Mouse (Mus musculus): Measurements from ENCODE around the gene Elavl1.
"Not testable (repeated sequence)": the region's sequence is repeated elsewhere in the genome, so short reads cannot be mapped to it uniquely, and the experiment has no call there.

The Elavl1 gene

GRCm38 (mm10) chr8:4324983-4325750 lies at the start of gene Elavl1, which contains the start of gene Ccl25:
Elavl1 (minus strand) TSS chr8:4325413.
Ccl25 (plus strand) TSS chr8:4325210.
- DNase-seq (ENCODE audit: low read depth, low spot score), result peak; percentile 91

DNA sequence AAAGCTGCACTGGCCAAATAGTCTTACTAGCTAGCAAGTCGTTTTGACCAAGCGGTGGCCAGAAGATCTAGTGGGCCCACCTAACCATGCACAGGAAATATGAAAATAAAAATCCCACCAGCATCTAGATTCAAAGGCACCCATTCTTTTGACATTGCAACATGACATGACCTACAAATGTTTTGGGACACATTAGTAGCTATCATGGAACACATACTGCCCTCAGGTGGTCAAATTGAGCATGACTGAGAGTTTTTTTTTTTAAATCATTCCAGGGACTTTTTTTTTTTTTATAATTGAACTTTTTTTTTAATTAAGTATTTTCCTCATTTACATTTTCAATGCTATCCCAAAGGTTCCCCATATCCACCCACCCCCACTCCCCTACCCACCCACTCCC lies 47.4 kb upstream of the Elavl1 start:
- no peak for DNase-seq (ENCODE audit: low read depth, low spot score)

DNA sequence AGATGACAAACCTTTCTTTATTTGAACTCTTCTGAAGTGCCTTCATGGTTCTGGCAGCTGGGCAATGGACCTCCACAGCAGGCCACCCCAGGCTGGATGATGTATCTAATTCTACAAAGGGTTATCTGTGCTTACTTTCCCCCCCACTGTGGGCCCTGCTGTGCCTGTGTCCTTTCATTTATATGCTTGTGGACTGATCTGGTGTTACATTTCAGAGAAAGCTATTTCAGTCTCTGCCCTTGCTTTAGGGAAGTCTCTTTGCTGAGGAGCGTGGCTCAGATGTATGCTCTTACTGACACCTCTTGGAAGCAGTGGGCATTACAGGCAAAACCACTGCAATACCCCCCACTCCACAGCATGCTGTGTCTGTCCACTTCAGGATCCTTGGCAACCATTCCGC lies 44.9 kb upstream of the Elavl1 start:
- DNase-seq (ENCODE audit: low read depth, low spot score), result peak; percentile 71

GRCm38 (mm10) chr8:4368470-4368869 lies 43.3 kb upstream of the Elavl1 start:
- no peak for DNase-seq (ENCODE audit: low read depth, low spot score)

DNA sequence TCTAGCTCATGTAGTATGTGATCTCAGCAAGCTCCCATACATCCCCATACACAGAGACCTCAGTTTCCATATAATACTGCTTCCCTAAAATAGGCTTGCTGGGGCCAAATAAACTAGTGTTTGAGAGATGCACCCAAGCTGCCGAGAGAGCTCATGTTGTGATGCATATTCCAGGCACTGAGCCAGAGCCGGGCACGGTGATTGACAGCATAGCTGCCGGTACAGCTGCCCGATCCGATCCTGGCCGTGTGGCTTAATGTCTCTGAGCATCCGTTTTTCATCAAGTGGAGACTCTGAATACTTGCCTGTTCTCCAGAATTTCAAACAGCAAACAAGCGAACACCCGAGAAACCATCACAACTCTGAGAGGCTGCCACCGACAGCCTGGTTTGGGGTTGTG lies 42.6 kb upstream of the Elavl1 start:
- no peak for DNase-seq (ENCODE audit: low read depth, low spot score)

- no peak for DNase-seq (ENCODE audit: low read depth, low spot score)
Measured at GRCm38 (mm10) chr8:4366189-4366588, 41.0 kb upstream of the Elavl1 start.

- DNase-seq (ENCODE audit: low read depth, low spot score), result no peak
Measured at GRCm38 (mm10) chr8:4360922-4361321, 35.7 kb upstream of the Elavl1 start.

GRCm38 (mm10) chr8:4359362-4359761 lies 34.1 kb upstream of the Elavl1 start:
- no peak for DNase-seq (ENCODE audit: low read depth, low spot score)

DNA sequence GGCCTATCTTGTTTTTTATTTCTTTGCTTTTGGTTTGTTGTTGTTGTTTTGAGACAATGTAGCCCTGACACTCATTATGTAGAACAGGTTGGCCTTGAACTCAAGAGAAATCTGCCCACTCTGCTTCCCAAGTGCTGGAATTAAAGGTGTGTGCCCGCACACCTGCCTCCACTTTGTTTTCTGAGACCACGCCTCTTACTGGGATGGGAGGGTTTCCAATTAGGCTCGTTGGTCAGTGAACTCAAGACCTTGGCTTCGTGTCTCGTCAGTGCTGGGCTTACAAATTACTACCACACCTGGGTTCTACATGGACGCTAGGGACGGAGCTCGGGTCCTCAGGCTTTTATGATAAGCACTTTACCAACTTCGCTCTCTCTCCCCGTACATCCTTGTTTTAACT lies 30.2 kb upstream of the Elavl1 start:
- DNase-seq (ENCODE audit: low read depth, low spot score), result no peak

GRCm38 (mm10) chr8:4354516-4354915 lies 29.3 kb upstream of the Elavl1 start:
- DNase-seq (ENCODE audit: low read depth, low spot score), result no peak

DNA sequence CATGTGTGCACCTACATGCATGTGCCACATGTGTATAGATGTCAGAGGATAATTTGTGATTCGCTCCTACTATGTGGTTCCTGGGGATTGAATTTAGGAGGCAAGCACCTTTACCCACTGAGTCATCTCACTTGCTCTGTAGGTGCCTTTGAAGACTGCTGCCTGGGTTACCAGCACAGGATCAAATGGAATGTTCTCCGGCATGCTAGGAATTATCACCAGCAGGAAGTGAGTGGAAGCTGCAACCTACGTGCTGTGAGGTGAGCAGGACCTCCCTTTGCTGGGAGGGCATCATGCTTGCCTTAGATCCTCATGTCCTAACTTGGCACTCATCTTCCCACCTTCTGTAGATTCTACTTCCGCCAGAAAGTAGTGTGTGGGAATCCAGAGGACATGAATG lies 28.5 kb upstream of the Elavl1 start:
- DNase-seq (ENCODE audit: low read depth, low spot score), result no peak

DNA sequence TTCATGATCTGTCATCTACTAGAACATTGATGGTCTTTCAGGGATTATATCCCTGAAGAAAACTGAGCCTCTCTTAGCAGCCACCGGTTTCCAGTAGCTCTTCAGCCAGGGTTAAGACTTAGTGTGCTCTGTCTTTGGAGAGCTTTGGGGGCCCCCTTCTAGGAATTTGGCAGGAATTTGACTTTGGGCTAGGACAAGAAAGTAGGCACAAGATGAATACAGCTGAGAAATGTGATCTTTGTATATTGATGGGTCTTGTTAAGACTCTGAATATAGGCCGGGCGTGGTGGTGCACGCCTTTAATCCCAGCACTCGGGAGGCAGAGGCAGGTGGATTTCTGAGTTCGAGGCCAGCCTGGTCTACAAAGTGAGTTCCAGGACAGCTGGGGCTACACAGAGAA lies 27.3 kb upstream of the Elavl1 start:
- DNase-seq (ENCODE audit: low read depth, low spot score), result not testable (repeated sequence)

- DNase-seq (ENCODE audit: low read depth, low spot score), result no peak
Measured at GRCm38 (mm10) chr8:4350618-4351017, 25.4 kb upstream of the Elavl1 start.

- DNase-seq (ENCODE audit: low read depth, low spot score), result no peak
Measured at GRCm38 (mm10) chr8:4349335-4349734, 24.1 kb upstream of the Elavl1 start.

GRCm38 (mm10) chr8:4348275-4348674 lies 23.1 kb upstream of the Elavl1 start:
- DNase-seq (ENCODE audit: low read depth, low spot score), result no peak

DNA sequence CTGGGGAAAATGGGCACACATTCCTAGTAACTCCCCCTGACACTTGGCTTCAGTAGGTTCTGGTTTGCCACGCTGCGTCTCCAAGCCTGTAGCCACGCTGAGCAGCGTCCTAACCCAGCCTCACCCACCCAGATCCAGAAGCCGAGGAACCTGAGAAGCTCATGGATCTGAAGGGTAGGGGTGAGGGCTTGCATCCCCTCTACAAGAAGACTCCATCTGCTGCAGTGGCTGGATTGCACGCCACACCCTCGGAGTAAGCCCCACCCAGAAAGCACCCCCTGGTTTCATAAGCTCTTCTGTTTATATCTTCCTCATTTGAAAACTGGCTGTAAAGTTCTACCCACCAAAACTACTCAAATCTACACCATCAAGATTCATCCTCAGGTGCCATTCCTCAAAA lies 22.4 kb upstream of the Elavl1 start:
- DNase-seq (ENCODE audit: low read depth, low spot score), result no peak

DNA sequence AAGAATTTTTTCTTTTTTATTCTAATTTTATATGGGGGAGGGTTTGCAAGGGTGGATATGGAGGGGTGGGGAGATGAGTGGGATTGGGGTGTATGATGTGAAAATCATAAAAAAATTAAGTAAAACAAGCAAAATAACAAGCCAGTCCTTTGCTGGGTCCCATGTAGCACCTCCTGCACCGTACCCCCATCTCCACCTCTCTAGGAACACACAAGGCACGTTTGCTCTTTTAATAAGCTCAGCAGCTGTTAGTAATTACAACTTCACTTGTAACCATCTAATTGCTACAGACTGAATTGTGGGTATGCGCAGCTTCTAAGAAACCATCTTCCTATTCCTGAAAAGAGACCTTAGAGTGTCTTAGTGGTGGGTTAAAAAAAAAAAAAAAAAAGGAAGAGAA lies 15.0 kb upstream of the Elavl1 start:
- no peak for DNase-seq (ENCODE audit: low read depth, low spot score)

DNA sequence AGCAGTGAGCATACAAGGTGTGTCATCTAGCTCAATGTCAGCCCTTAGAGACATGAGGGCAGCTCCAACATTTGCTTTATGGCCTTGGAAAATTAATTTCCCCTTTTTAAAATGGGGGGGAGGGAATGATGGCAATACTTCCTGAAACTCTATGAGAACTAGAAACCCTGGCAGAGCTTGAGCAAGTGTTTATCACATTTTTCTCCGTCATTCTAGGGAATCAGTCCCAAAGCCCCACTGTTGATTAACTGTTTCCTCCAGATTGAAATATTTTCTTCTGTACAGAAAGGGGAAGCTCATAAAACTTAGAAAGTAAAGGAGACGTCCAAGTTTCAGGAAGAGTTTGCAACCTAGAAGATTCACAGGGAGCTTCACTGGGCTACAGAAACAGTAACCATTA lies 10.5 kb upstream of the Elavl1 start:
- no peak for DNase-seq (ENCODE audit: low read depth, low spot score)

GRCm38 (mm10) chr8:4333966-4334365 lies 8.8 kb upstream of the Elavl1 start:
- DNase-seq (ENCODE audit: low read depth, low spot score), result no peak

- no peak for DNase-seq (ENCODE audit: low read depth, low spot score)
Measured at GRCm38 (mm10) chr8:4329000-4329399, 3.8 kb upstream of the Elavl1 start.

DNA sequence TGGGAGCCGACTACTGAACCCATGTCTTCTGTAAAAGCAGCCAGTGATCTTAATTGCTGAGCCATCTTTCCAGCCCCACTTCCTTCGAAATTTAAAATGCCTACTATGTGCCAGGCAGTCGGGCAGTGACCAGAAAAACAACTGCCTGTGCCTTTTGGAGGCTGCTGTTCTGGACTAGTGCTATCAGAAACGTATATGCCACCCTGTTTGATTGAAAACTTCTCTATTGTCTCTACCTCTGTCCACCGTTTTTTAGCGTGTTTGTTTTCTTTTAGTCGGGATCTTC lies 481 bp upstream of the Elavl1 start:
- DNase-seq (ENCODE audit: low read depth, low spot score), result no peak

DNA sequence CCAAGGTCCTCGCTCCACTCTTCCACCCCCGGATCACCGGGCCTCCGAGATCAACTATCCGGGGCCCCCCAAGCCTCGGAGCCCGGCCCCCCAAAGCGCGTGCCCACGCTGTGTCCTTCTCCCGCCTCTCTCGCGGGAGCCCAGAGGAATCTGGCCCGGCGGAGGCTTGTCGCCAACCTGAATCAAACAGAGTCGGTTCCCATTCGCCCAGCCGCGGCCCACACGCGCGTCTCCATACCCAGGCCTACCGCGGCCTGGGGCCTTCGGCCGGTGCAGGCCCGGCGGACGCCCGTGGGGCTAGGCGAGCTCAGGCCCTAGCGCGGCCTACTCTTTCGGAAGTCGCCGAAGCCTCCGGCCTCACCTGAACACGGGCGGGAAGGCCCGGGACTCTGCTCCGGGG lies 688 bp downstream of the Elavl1 start:
- no peak for DNase-seq (ENCODE audit: low read depth, low spot score)

DNA sequence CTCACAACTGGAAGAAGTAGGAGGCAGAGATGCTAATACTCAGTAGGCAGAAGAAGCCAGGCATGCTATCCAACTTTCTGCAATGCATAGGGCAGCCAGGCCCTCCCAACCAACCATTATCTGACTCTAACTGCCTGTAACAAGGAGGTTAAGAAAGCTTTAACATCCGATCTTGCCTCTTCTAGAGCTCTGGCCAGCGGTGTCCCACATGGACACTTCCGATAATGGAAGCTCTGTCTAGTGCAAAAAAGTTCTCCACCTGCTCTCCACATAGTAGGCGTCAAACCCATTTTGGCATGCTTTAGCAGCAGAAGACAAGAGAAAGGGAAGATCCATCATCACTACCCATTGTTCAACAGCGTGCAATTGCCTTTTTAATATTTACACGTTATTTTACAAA lies 1.3 kb downstream of the Elavl1 start:
- no peak for DNase-seq (ENCODE audit: low read depth, low spot score)

- DNase-seq (ENCODE audit: low read depth, low spot score), result peak; percentile 89
Measured at GRCm38 (mm10) chr8:4322470-4322869, 2.7 kb downstream of the Elavl1 start.

All from WW6 (cell line).